Mouse (Mus musculus): ENCODE measurements around the gene Gadl1. TPM values are rescaled to one million over a fixed set of nuclear protein-coding genes. Genes with fewer than 3 reads are reported as not detected.

The Gadl1 gene
- polyA plus RNA-seq, 1 experiment from 2014 or later = 0.19 TPM

- Histone ChIP-seq H3K36me3 (ENCODE audit: control insufficient read depth, insufficient read depth, low read length) (no peaks in the 10 kb centered on the region), H3K4me2 (ENCODE audit: low read depth, low read length, severe bottlenecking) (no peak overlapping the region), H3K4me1 (replicated peaks; ENCODE audit: control insufficient read depth, insufficient read depth, low read length) (no peaks in the 10 kb centered on the region), H3K27ac (ENCODE audit: low read depth, low read length) (no peak overlapping the region), H3K4me3 (ENCODE audit: low read depth, low read length) (no peak overlapping the region), H3K9me3 (ENCODE audit: control insufficient read depth, low read length) (no peaks in the 10 kb centered on the region; the same call in 1 of the 2 replicates), H3K27me3 (ENCODE audit: control insufficient read depth, insufficient read depth, low read length) (no peaks in the 10 kb centered on the region), H3K9ac (ENCODE audit: low read length) (no peak overlapping the region)
- DNase-seq (ENCODE audit: low spot score) (no peak), ATAC-seq (replicated peaks; ENCODE audit: low FRiP score) (no peak)
- WGBS = 78% methylated on average over 2 of the region's 2 CpGs
These were observed 199.5 kb downstream of the Gadl1 start for GRCm38 (mm10) chr9:116108729-116109128.

GRCm38 (mm10) chr9:116111149-116111970 lies 202.1 kb downstream of the Gadl1 start:
- no peak for ATAC-seq (replicated peaks; ENCODE audit: low FRiP score)
- H3K4me3 ChIP-seq (ENCODE audit: low read depth, low read length) = no peak overlapping the region
- no peaks in the 10 kb centered on the region for H3K36me3 ChIP-seq (ENCODE audit: control insufficient read depth, insufficient read depth, low read length)
- H3K27me3 ChIP-seq (ENCODE audit: control insufficient read depth, insufficient read depth, low read length) = no peaks in the 10 kb centered on the region
- WGBS = 88% methylated on average over 9 of the region's 9 CpGs
- DNase-seq (ENCODE audit: low spot score) = no peak
- H3K9me3 ChIP-seq (ENCODE audit: control insufficient read depth, low read length) = no peaks in the 10 kb centered on the region; the same call in 1 of the 2 replicates
- H3K27ac ChIP-seq (ENCODE audit: low read depth, low read length) = no peak overlapping the region
- no peak overlapping the region for H3K4me2 ChIP-seq (ENCODE audit: low read depth, low read length, severe bottlenecking)
- no peak overlapping the region for H3K9ac ChIP-seq (ENCODE audit: low read length)
- no peaks in the 10 kb centered on the region for H3K4me1 ChIP-seq (replicated peaks; ENCODE audit: control insufficient read depth, insufficient read depth, low read length)

GRCm38 (mm10) chr9:116114339-116114738 lies 205.1 kb downstream of the Gadl1 start:
- no peak for DNase-seq (ENCODE audit: low spot score)
- H3K4me1 ChIP-seq (replicated peaks; ENCODE audit: control insufficient read depth, insufficient read depth, low read length) = no peaks in the 10 kb centered on the region
- ATAC-seq (replicated peaks; ENCODE audit: low FRiP score) = no peak
- no peak overlapping the region for H3K9ac ChIP-seq (ENCODE audit: low read length)
- no peak overlapping the region for H3K27ac ChIP-seq (ENCODE audit: low read depth, low read length)
- H3K4me2 ChIP-seq (ENCODE audit: low read depth, low read length, severe bottlenecking) = no peak overlapping the region
- WGBS = 79% methylated on average over 4 of the region's 4 CpGs
- H3K36me3 ChIP-seq (ENCODE audit: control insufficient read depth, insufficient read depth, low read length) = no peaks in the 10 kb centered on the region
- no peaks in the 10 kb centered on the region for H3K9me3 ChIP-seq (ENCODE audit: control insufficient read depth, low read length)
- no peaks in the 10 kb centered on the region for H3K27me3 ChIP-seq (ENCODE audit: control insufficient read depth, insufficient read depth, low read length)
- no peak overlapping the region for H3K4me3 ChIP-seq (ENCODE audit: low read depth, low read length)

- ATAC-seq (replicated peaks; ENCODE audit: low FRiP score) = no peak
- WGBS = 85% methylated on average over 7 of the region's 7 CpGs
These were observed 206.6 kb downstream of the Gadl1 start for GRCm38 (mm10) chr9:116115875-116116274.

GRCm38 (mm10) chr9:116118332-116118872 lies 209.1 kb downstream of the Gadl1 start:
- no peaks in the 10 kb centered on the region for H3K4me1 ChIP-seq (replicated peaks; ENCODE audit: control insufficient read depth, insufficient read depth, low read length)
- no peaks in the 10 kb centered on the region for H3K27me3 ChIP-seq (ENCODE audit: control insufficient read depth, insufficient read depth, low read length)
- H3K36me3 ChIP-seq (ENCODE audit: control insufficient read depth, insufficient read depth, low read length) = no peaks in the 10 kb centered on the region
- no peak overlapping the region for H3K4me3 ChIP-seq (ENCODE audit: low read depth, low read length)
- no peak overlapping the region for H3K27ac ChIP-seq (ENCODE audit: low read depth, low read length)
- no peak overlapping the region for H3K4me2 ChIP-seq (ENCODE audit: low read depth, low read length, severe bottlenecking)
- WGBS = 52% methylated on average over 8 of the region's 8 CpGs
- ATAC-seq (replicated peaks; ENCODE audit: low FRiP score) = peak; percentile 46; the same call in 1 of the 2 replicates
- H3K9ac ChIP-seq (ENCODE audit: low read length) = no peak overlapping the region
- no peak for DNase-seq (ENCODE audit: low spot score)
- no peaks in the 10 kb centered on the region for H3K9me3 ChIP-seq (ENCODE audit: control insufficient read depth, low read length)

More at GRCm38 (mm10) chr9:116115875-116116274, 206.6 kb downstream of the Gadl1 start:
- Histone ChIP-seq H3K4me3 (ENCODE audit: low read depth, low read length) (no peak overlapping the region), H3K9me3 (ENCODE audit: control insufficient read depth, low read length) (no peaks in the 10 kb centered on the region), H3K9ac (ENCODE audit: low read length) (no peak overlapping the region), H3K27me3 (ENCODE audit: control insufficient read depth, insufficient read depth, low read length) (no peaks in the 10 kb centered on the region), H3K4me2 (ENCODE audit: low read depth, low read length, severe bottlenecking) (no peak overlapping the region), H3K36me3 (ENCODE audit: control insufficient read depth, insufficient read depth, low read length) (no peaks in the 10 kb centered on the region), H3K4me1 (replicated peaks; ENCODE audit: control insufficient read depth, insufficient read depth, low read length) (no peaks in the 10 kb centered on the region), H3K27ac (ENCODE audit: low read depth, low read length) (no peak overlapping the region)
- DNase-seq (ENCODE audit: low spot score) = no peak

GRCm38 (mm10) chr9:116119990-116120389 lies 210.7 kb downstream of the Gadl1 start:
- H3K4me1 ChIP-seq (replicated peaks; ENCODE audit: control insufficient read depth, insufficient read depth, low read length) = no peaks in the 10 kb centered on the region
- no peaks in the 10 kb centered on the region for H3K27me3 ChIP-seq (ENCODE audit: control insufficient read depth, insufficient read depth, low read length)
- H3K4me2 ChIP-seq (ENCODE audit: low read depth, low read length, severe bottlenecking) = no peak overlapping the region
- H3K9me3 ChIP-seq (ENCODE audit: control insufficient read depth, low read length) = no peaks in the 10 kb centered on the region
- no peak overlapping the region for H3K9ac ChIP-seq (ENCODE audit: low read length)
- no peak for DNase-seq (ENCODE audit: low spot score)
- H3K36me3 ChIP-seq (ENCODE audit: control insufficient read depth, insufficient read depth, low read length) = no peaks in the 10 kb centered on the region
- H3K4me3 ChIP-seq (ENCODE audit: low read depth, low read length) = no peak overlapping the region
- no peak for ATAC-seq (replicated peaks; ENCODE audit: low FRiP score)
- WGBS = 73% methylated on average over 7 of the region's 7 CpGs
- H3K27ac ChIP-seq (ENCODE audit: low read depth, low read length) = no peak overlapping the region

GRCm38 (mm10) chr9:116121472-116121871 lies 212.2 kb downstream of the Gadl1 start:
- WGBS = 94% methylated on average over 7 of the region's 7 CpGs
- no peaks in the 10 kb centered on the region for H3K9me3 ChIP-seq (ENCODE audit: control insufficient read depth, low read length)
- H3K9ac ChIP-seq (ENCODE audit: low read length) = no peak overlapping the region
- H3K27me3 ChIP-seq (ENCODE audit: control insufficient read depth, insufficient read depth, low read length) = no peaks in the 10 kb centered on the region
- DNase-seq (ENCODE audit: low spot score) (no peak), ATAC-seq (replicated peaks; ENCODE audit: low FRiP score) (no peak)
- no peak overlapping the region for H3K4me2 ChIP-seq (ENCODE audit: low read depth, low read length, severe bottlenecking)
- H3K27ac ChIP-seq (ENCODE audit: low read depth, low read length) = no peak overlapping the region
- no peak overlapping the region for H3K4me3 ChIP-seq (ENCODE audit: low read depth, low read length)
- no peaks in the 10 kb centered on the region for H3K4me1 ChIP-seq (replicated peaks; ENCODE audit: control insufficient read depth, insufficient read depth, low read length)
- H3K36me3 ChIP-seq (ENCODE audit: control insufficient read depth, insufficient read depth, low read length) = no peaks in the 10 kb centered on the region

- Histone ChIP-seq H3K9me3 (ENCODE audit: control insufficient read depth, low read length) (no peaks in the 10 kb centered on the region), H3K27me3 (ENCODE audit: control insufficient read depth, insufficient read depth, low read length) (no peaks in the 10 kb centered on the region), H3K4me3 (ENCODE audit: low read depth, low read length) (no peak overlapping the region), H3K27ac (ENCODE audit: low read depth, low read length) (no peak overlapping the region), H3K4me2 (ENCODE audit: low read depth, low read length, severe bottlenecking) (no peak overlapping the region), H3K4me1 (replicated peaks; ENCODE audit: control insufficient read depth, insufficient read depth, low read length) (no peaks in the 10 kb centered on the region), H3K9ac (ENCODE audit: low read length) (no peak overlapping the region), H3K36me3 (ENCODE audit: control insufficient read depth, insufficient read depth, low read length) (no peaks in the 10 kb centered on the region)
- DNase-seq (ENCODE audit: low spot score) (no peak), ATAC-seq (replicated peaks; ENCODE audit: low FRiP score) (no peak)
- 80% methylated on average over 6 of the region's 6 CpGs for WGBS
These were observed 213.3 kb downstream of the Gadl1 start for GRCm38 (mm10) chr9:116122544-116122943.

Measured in forebrain, embryonic 11.5 days (tissue).